Mouse (Mus musculus) spleen, adult 2 months (tissue): ENCODE measurements around the gene Olfr860.

Source experiments
- CTCF ChIP-seq: fragments of 200-500 bp; IDR thresholded peaks from 2 replicates; pipeline ENCODE4 v1.5.1; 2011; ENCODE audit warnings: mild to moderate bottlenecking, inconsistent platforms; ENCODE audit not compliant: insufficient read depth, insufficient read length, insufficient replicate concordance; ENCODE audit errors: extremely low read depth
- POLR2A ChIP-seq: fragments of 200-500 bp; IDR thresholded peaks from 2 replicates; pipeline ENCODE4 v1.6.1; 2011; ENCODE audit warnings: low read depth, low read length, inconsistent platforms

GRCm38 (mm10) chr9:19803000-19803399 lies 46.5 kb downstream of the Olfr860 start:
- TF ChIP-seq CTCF (no peak), POLR2A (no peak)
